Mouse (Mus musculus) limb, embryonic 15.5 days (tissue): ENCODE results near the gene Mrpl23. TPM values are rescaled to one million over a fixed set of nuclear protein-coding genes. Genes with fewer than 3 reads are reported as not detected.

Experiments
- ATAC-seq: fragments of 200-750 bp; cut with Nextera tagmentation; 2 replicates; pipeline ENCODE4 v1.8.0; 2017; ENCODE audit warnings: low read depth, moderate TSS enrichment; ENCODE audit not compliant: insufficient number of reproducible peaks, low FRiP score, low TSS enrichment
- H3K27ac ChIP-seq: fragments of 300-500 bp; sonication (generic); 2 replicates; pipeline ENCODE4 v1.5.1; 2015; ENCODE audit warnings: moderate library complexity, mild to moderate bottlenecking, inconsistent platforms
- H3K27me3 ChIP-seq: fragments of 300-500 bp; sonication (generic); 2 replicates; pipeline ENCODE4 v1.6.1; 2015; ENCODE audit warnings: inconsistent platforms
- H3K36me3 ChIP-seq: fragments of 300-500 bp; sonication (generic); 2 replicates; pipeline ENCODE4 v1.6.1; 2015; ENCODE audit warnings: inconsistent platforms
- H3K4me1 ChIP-seq: fragments of 300-500 bp; sonication (generic); 2 replicates; pipeline ENCODE4 v1.6.1; 2015; ENCODE audit warnings: inconsistent platforms
- H3K4me2 ChIP-seq: fragments of 300-500 bp; sonication (generic); 2 replicates; pipeline ENCODE4 v1.6.1; 2015; ENCODE audit warnings: mild to moderate bottlenecking, inconsistent platforms
- H3K4me3 ChIP-seq: fragments of 300-500 bp; sonication (generic); 2 replicates; pipeline ENCODE4 v1.5.1; 2015; ENCODE audit warnings: mild to moderate bottlenecking, inconsistent platforms
- H3K9ac ChIP-seq: fragments of 300-500 bp; sonication (generic); 2 replicates; pipeline ENCODE4 v1.6.1; 2015; ENCODE audit warnings: inconsistent platforms
- H3K9me3 ChIP-seq: fragments of 300-500 bp; sonication (generic); 2 replicates; pipeline ENCODE4 v1.6.1; 2016; ENCODE audit warnings: inconsistent platforms
- WGBS: fragments of 180-500 bp; shearing (Covaris S2); methylation state at CpG from one replicate; pipeline ENCODE4 v1.1.7; 2015; 5-methylcytosine and 5-hydroxymethylcytosine counted together
- polyA plus RNA-seq: library from polyadenylated mRNA; unstranded; fragments of >200 nt; fragmentation: Nextera tagmentation; extraction: Ambion mirVana; gene quantifications from 2 replicates; pipeline ENCODE4 v1.2.1, GENCODE M21; 2015

Mrpl23 gene
- polyA plus RNA-seq, 1 experiment from 2014 or later = 28.8 TPM

DNA sequence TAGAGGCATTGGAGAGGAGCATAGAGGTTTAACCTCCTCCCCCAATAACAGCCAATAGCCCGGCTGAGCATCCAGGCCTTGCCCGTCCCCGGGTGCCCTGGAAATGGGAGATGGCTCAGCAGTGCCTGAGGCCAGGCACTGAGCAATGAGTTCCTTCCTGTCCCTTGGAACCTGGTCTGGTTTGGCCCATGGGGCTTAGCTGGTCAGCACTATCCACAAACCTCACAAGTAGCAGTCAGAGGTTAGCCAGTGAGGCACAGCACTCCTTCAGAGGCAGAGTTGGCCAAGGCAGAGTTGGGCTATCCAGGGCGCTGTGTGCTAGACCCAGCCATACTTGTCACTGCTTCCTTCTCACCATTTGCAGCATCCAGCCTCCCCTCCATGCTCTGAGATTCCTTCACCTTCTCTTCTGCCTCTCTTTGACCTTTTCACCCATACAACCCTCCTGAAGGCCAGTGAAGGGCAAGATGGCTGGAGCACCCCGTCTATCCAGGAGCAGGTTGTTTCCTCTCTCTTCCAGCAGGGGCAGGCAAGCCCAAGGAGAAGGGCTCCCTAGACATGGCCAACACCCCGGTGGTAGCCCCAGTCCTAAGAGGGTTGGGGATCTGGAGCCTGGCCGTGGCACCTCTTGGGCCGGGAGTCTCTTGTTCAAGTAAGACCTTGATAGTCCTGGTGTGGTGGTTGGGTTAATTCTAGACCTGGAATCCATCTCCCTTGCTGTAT, 23.0 kb downstream of the Mrpl23 start:
- Histone ChIP-seq H3K4me3 (no peak overlapping the region), H3K27me3 (no peaks in the 10 kb centered on the region), H3K27ac (peak overlapping the region; percentile 89), H3K4me2 (no peak overlapping the region), H3K4me1 (peaks cover 62% of the 10 kb centered on the region), H3K9ac (no peak overlapping the region), H3K9me3 (no peaks in the 10 kb centered on the region), H3K36me3 (no peaks in the 10 kb centered on the region)
- WGBS = 74% methylated on average over 8 of the region's 8 CpGs
- no peak for ATAC-seq

- Histone ChIP-seq H3K9me3 (no peaks in the 10 kb centered on the region), H3K36me3 (no peaks in the 10 kb centered on the region), H3K9ac (no peak overlapping the region), H3K27ac (no peak overlapping the region), H3K4me1 (peaks cover 60% of the 10 kb centered on the region), H3K4me3 (no peak overlapping the region), H3K27me3 (no peaks in the 10 kb centered on the region), H3K4me2 (no peak overlapping the region)
- ATAC-seq = no peak
- 80% methylated on average over 2 of the region's 2 CpGs for WGBS
Measured at GRCm38 (mm10) chr7:142556089-142556476, 23.6 kb downstream of the Mrpl23 start.

DNA sequence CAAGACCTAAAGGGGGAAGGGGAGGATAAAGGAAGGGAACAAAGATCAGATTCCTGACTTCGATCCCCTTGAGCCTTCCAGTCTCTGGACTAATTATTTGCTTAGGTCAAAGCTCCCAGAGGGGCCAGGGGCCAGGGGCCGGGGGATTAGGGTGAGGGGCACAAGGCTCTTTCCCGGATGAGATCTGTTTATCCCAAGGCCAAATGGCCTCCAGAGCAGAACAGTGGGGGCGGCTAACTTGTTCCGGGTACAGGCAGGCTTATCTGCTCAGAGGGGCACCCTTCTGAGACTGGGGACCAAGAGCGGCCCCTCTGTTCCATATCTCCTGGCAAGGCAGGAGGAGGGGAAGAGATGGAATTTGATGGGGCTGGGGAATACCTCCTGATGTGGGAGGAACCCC, 25.2 kb downstream of the Mrpl23 start:
- 56% methylated on average over 6 of the region's 6 CpGs for WGBS
- Histone ChIP-seq H3K9me3 (no peaks in the 10 kb centered on the region), H3K27me3 (no peaks in the 10 kb centered on the region), H3K27ac (no peak overlapping the region), H3K4me2 (no peak overlapping the region), H3K4me3 (no peak overlapping the region), H3K36me3 (no peaks in the 10 kb centered on the region), H3K4me1 (peaks cover 60% of the 10 kb centered on the region), H3K9ac (no peak overlapping the region)
- no peak for ATAC-seq

- peaks cover 60% of the 10 kb centered on the region for H3K4me1 ChIP-seq
- no peak for ATAC-seq
- H3K36me3 ChIP-seq = no peaks in the 10 kb centered on the region
- 0 out of 2 replicates have a peak overlapping the region, but pooled peaks have one; percentile 11 for H3K27ac ChIP-seq
- no peak overlapping the region for H3K4me3 ChIP-seq
- 88% methylated on average over 9 of the region's 9 CpGs for WGBS
- H3K9ac ChIP-seq = no peak overlapping the region
- no peaks in the 10 kb centered on the region for H3K27me3 ChIP-seq
- no peak overlapping the region for H3K4me2 ChIP-seq
- no peaks in the 10 kb centered on the region for H3K9me3 ChIP-seq
Measured at GRCm38 (mm10) chr7:142558511-142559146, 26.1 kb downstream of the Mrpl23 start.

DNA sequence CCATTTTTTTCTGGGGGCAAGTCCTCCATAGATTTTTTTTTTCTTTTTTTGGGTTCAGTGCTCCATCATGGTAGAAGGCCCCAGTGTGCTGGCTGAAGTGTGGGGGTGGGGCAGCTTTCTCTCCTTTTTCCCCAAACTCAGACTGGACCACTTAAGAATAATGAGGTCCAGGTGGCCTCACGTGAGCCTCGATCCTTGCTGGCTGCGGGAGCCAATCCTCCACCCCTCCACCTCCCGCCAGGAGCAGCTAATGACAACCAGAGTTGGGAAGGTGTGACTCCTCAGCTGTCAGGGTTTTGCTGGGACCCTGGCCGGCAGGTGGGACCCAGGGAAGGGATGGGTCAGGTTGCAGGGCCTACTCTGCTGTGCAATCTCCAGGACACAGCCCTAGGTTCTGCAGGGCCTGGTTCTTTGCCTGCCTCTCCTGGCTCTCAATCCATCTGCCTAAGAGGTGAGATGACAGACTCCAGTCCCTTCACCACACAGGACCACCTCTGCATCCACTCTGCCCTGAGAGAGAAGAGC, 27.2 kb downstream of the Mrpl23 start:
- H3K4me3 ChIP-seq = no peak overlapping the region
- no peak overlapping the region for H3K4me2 ChIP-seq
- no peak for ATAC-seq
- no peaks in the 10 kb centered on the region for H3K9me3 ChIP-seq
- no peaks in the 10 kb centered on the region for H3K27me3 ChIP-seq
- peaks cover 59% of the 10 kb centered on the region for H3K4me1 ChIP-seq
- peak overlapping the region; percentile 54 for H3K27ac ChIP-seq
- H3K9ac ChIP-seq = no peak overlapping the region
- WGBS = 22% methylated on average over 5 of the region's 5 CpGs
- H3K36me3 ChIP-seq = no peaks in the 10 kb centered on the region

GRCm38 (mm10) chr7:142560942-142561855, 28.7 kb downstream of the Mrpl23 start:
- H3K4me1 ChIP-seq = peaks cover 58% of the 10 kb centered on the region
- no peak overlapping the region for H3K9ac ChIP-seq
- H3K9me3 ChIP-seq = no peaks in the 10 kb centered on the region
- 38% methylated on average over 18 of the region's 18 CpGs for WGBS
- no peak overlapping the region for H3K4me2 ChIP-seq
- H3K4me3 ChIP-seq = no peak overlapping the region
- no peaks in the 10 kb centered on the region for H3K36me3 ChIP-seq
- no peaks in the 10 kb centered on the region for H3K27me3 ChIP-seq
- ATAC-seq = no peak
- H3K27ac ChIP-seq = peak overlapping the region; percentile 63; the same call in 1 of the 2 replicates

DNA sequence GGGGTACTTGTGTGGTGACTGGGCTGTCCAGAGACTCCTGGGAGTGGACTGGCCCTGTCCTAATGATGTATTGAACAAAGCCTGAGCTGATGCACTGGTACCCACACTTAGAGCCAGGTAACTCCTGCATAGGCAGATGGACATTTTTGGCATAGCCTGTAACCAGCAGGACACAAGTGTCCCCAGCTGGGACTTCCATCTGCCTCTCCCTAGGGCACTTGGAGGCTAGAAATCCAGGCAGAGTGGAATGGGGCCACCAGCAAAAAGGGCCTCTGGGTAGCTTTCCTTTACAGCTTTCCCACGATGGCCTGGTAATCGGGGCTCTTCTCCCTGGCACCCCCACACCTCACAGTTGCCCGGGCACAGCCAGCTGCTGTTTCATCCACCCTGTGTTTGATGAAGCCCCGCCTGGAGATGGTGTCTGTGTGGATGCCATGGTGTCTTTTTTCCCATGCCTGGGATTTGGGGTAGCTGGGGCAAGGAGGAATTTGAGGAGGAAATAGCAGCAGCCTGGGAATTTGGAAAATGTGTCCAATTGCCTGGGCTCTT, 29.4 kb downstream of the Mrpl23 start:
- ATAC-seq = no peak
- Histone ChIP-seq H3K9ac (no peak overlapping the region), H3K9me3 (no peaks in the 10 kb centered on the region), H3K27ac (peak overlapping the region; percentile 63), H3K4me2 (no peak overlapping the region), H3K27me3 (no peaks in the 10 kb centered on the region), H3K4me1 (peaks cover 58% of the 10 kb centered on the region), H3K36me3 (no peaks in the 10 kb centered on the region), H3K4me3 (no peak overlapping the region)
- WGBS = 36% methylated on average over 4 of the region's 4 CpGs

GRCm38 (mm10) chr7:142563168-142563567, 30.7 kb downstream of the Mrpl23 start:
- H3K9ac ChIP-seq = no peak overlapping the region
- no peak for ATAC-seq
- no peak overlapping the region for H3K4me3 ChIP-seq
- H3K4me2 ChIP-seq = no peak overlapping the region
- H3K27me3 ChIP-seq = no peaks in the 10 kb centered on the region
- 37% methylated on average over 6 of the region's 6 CpGs for WGBS
- no peaks in the 10 kb centered on the region for H3K36me3 ChIP-seq
- H3K9me3 ChIP-seq = no peaks in the 10 kb centered on the region
- H3K27ac ChIP-seq = no peak overlapping the region
- H3K4me1 ChIP-seq = peaks cover 52% of the 10 kb centered on the region

- Histone ChIP-seq H3K9me3 (no peaks in the 10 kb centered on the region), H3K36me3 (no peaks in the 10 kb centered on the region), H3K27me3 (no peaks in the 10 kb centered on the region), H3K4me2 (no peak overlapping the region), H3K4me3 (no peak overlapping the region), H3K27ac (no peak overlapping the region), H3K9ac (no peak overlapping the region), H3K4me1 (peaks cover 60% of the 10 kb centered on the region)
- no peak for ATAC-seq
- WGBS = 40% methylated on average over 11 of the region's 11 CpGs
Measured at GRCm38 (mm10) chr7:142564955-142565643, 32.6 kb downstream of the Mrpl23 start.

DNA sequence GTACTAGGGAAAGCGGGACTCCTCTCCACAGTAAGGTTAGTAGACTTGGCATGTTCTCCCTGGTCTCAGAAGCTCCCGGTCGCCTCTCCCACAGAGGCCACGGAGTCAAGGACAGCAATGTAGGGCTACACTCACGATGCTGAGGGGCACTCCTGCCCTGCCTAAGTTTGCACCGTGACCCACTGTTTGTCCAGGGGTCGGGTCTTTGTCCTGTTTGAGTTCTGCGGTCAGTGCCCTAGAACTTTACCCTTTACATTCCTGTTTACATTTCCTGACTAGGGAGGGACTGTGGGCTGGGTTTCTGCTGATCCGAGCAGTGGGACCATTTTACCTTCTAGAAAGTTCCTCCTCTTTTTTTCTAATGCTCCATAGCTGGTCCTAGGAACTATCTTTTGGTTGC, 34.0 kb downstream of the Mrpl23 start:
- WGBS = 84% methylated on average over 9 of the region's 9 CpGs
- Histone ChIP-seq H3K4me3 (no peak overlapping the region), H3K4me1 (peaks cover 67% of the 10 kb centered on the region), H3K36me3 (no peaks in the 10 kb centered on the region), H3K27ac (no peak overlapping the region), H3K4me2 (no peak overlapping the region), H3K27me3 (no peaks in the 10 kb centered on the region), H3K9ac (no peak overlapping the region), H3K9me3 (no peaks in the 10 kb centered on the region)
- ATAC-seq = no peak

- ATAC-seq = no peak
- no peak overlapping the region for H3K4me2 ChIP-seq
- H3K27me3 ChIP-seq = no peaks in the 10 kb centered on the region
- peak overlapping the region; percentile 90 for H3K27ac ChIP-seq
- H3K9ac ChIP-seq = no peak overlapping the region
- H3K4me1 ChIP-seq = peaks cover 69% of the 10 kb centered on the region
- WGBS = 30% methylated on average over 8 of the region's 8 CpGs
- no peaks in the 10 kb centered on the region for H3K36me3 ChIP-seq
- no peak overlapping the region for H3K4me3 ChIP-seq
- H3K9me3 ChIP-seq = no peaks in the 10 kb centered on the region
Measured at GRCm38 (mm10) chr7:142568985-142569384, 36.5 kb downstream of the Mrpl23 start.
